Mouse (Mus musculus): Measurements from ENCODE around the gene Grin2a. TPM values are rescaled to one million over a fixed set of nuclear protein-coding genes. Genes with fewer than 3 reads are reported as not detected.
"Not testable (repeated sequence)": the region's sequence is repeated elsewhere in the genome, so short reads cannot be mapped to it uniquely, and the experiment has no call there.

Grin2a gene
- polyA plus RNA-seq, 1 experiment from 2014 or later = 1.3 TPM

- no peaks in the 10 kb centered on the region for H3K36me3 ChIP-seq (ENCODE audit: poor library complexity, severe bottlenecking)
- 74% methylated on average over 3 of the region's 3 CpGs for WGBS
- H3K27me3 ChIP-seq = no peaks in the 10 kb centered on the region
- H3K4me2 ChIP-seq = no peak overlapping the region
- no peaks in the 10 kb centered on the region for H3K4me1 ChIP-seq
- H3K27ac ChIP-seq = no peak overlapping the region
- no peaks in the 10 kb centered on the region for H3K9me3 ChIP-seq (replicated peaks)
- ATAC-seq = no peak
- no peak overlapping the region for H3K4me3 ChIP-seq
- H3K9ac ChIP-seq = no peak overlapping the region
Measured at GRCm38 (mm10) chr16:9664060-9664459, 331.3 kb downstream of the Grin2a start.

- no peaks in the 10 kb centered on the region for H3K27me3 ChIP-seq
- H3K9me3 ChIP-seq (replicated peaks) = no peaks in the 10 kb centered on the region
- H3K27ac ChIP-seq = no peak overlapping the region
- no peaks in the 10 kb centered on the region for H3K4me1 ChIP-seq
- no peaks in the 10 kb centered on the region for H3K36me3 ChIP-seq (ENCODE audit: poor library complexity, severe bottlenecking)
- no peak overlapping the region for H3K9ac ChIP-seq
- WGBS = 92% methylated on average over 2 of the region's 2 CpGs
- no peak overlapping the region for H3K4me3 ChIP-seq
- no peak for ATAC-seq
- H3K4me2 ChIP-seq = no peak overlapping the region
Measured at GRCm38 (mm10) chr16:9663508-9663907, 331.9 kb downstream of the Grin2a start.

- ATAC-seq = no peak
- 89% methylated on average over 10 of the region's 10 CpGs for WGBS
Measured at GRCm38 (mm10) chr16:9625652-9626444, 369.5 kb downstream of the Grin2a start.

GRCm38 (mm10) chr16:9624346-9624745 lies 371.0 kb downstream of the Grin2a start:
- WGBS = 91% methylated on average over 2 of the region's 2 CpGs
- H3K36me3 ChIP-seq (ENCODE audit: poor library complexity, severe bottlenecking) = no peaks in the 10 kb centered on the region
- H3K9me3 ChIP-seq (replicated peaks) = no peaks in the 10 kb centered on the region
- H3K4me1 ChIP-seq = no peaks in the 10 kb centered on the region
- no peak overlapping the region for H3K9ac ChIP-seq
- H3K4me2 ChIP-seq = no peak overlapping the region
- no peak overlapping the region for H3K27ac ChIP-seq
- ATAC-seq = no peak
- H3K4me3 ChIP-seq = no peak overlapping the region
- no peaks in the 10 kb centered on the region for H3K27me3 ChIP-seq

More at GRCm38 (mm10) chr16:9625652-9626444, 369.5 kb downstream of the Grin2a start:
- Histone ChIP-seq H3K27ac (no peak overlapping the region), H3K4me1 (no peaks in the 10 kb centered on the region), H3K4me2 (no peak overlapping the region), H3K36me3 (ENCODE audit: poor library complexity, severe bottlenecking) (no peaks in the 10 kb centered on the region), H3K27me3 (no peaks in the 10 kb centered on the region), H3K9ac (no peak overlapping the region), H3K9me3 (replicated peaks) (no peaks in the 10 kb centered on the region), H3K4me3 (no peak overlapping the region)

- H3K9ac ChIP-seq = no peak overlapping the region
- no peak overlapping the region for H3K27ac ChIP-seq
- no peak overlapping the region for H3K4me2 ChIP-seq
- H3K27me3 ChIP-seq = no peaks in the 10 kb centered on the region
- no peaks in the 10 kb centered on the region for H3K36me3 ChIP-seq (ENCODE audit: poor library complexity, severe bottlenecking)
- H3K4me3 ChIP-seq = no peak overlapping the region
- ATAC-seq = no peak
- H3K9me3 ChIP-seq (replicated peaks) = no peaks in the 10 kb centered on the region
- 56% methylated on average over 2 of the region's 2 CpGs for WGBS
- no peaks in the 10 kb centered on the region for H3K4me1 ChIP-seq
Measured at GRCm38 (mm10) chr16:9618206-9618605, 377.2 kb downstream of the Grin2a start.

GRCm38 (mm10) chr16:9617215-9617614 lies 378.1 kb downstream of the Grin2a start:
- Histone ChIP-seq H3K9me3 (replicated peaks) (no peaks in the 10 kb centered on the region), H3K4me2 (no peak overlapping the region), H3K4me1 (no peaks in the 10 kb centered on the region), H3K27ac (no peak overlapping the region), H3K9ac (no peak overlapping the region), H3K27me3 (no peaks in the 10 kb centered on the region), H3K4me3 (no peak overlapping the region), H3K36me3 (ENCODE audit: poor library complexity, severe bottlenecking) (no peaks in the 10 kb centered on the region)
- ATAC-seq = no peak
- WGBS = 92% methylated on average over 2 of the region's 2 CpGs

GRCm38 (mm10) chr16:9616807-9617206 lies 378.6 kb downstream of the Grin2a start:
- no peaks in the 10 kb centered on the region for H3K36me3 ChIP-seq (ENCODE audit: poor library complexity, severe bottlenecking)
- H3K27me3 ChIP-seq = no peaks in the 10 kb centered on the region
- no peak for ATAC-seq
- WGBS = 82% methylated on average over 4 of the region's 4 CpGs
- no peak overlapping the region for H3K4me3 ChIP-seq
- no peak overlapping the region for H3K9ac ChIP-seq
- no peaks in the 10 kb centered on the region for H3K9me3 ChIP-seq (replicated peaks)
- H3K27ac ChIP-seq = no peak overlapping the region
- no peaks in the 10 kb centered on the region for H3K4me1 ChIP-seq
- H3K4me2 ChIP-seq = no peak overlapping the region

- not testable (repeated sequence) for H3K9me3 ChIP-seq (replicated peaks); H3K36me3 ChIP-seq (ENCODE audit: poor library complexity, severe bottlenecking); H3K4me2 ChIP-seq; H3K4me1 ChIP-seq; H3K27me3 ChIP-seq; H3K9ac ChIP-seq; ATAC-seq; H3K27ac ChIP-seq; H3K4me3 ChIP-seq
- 91% methylated on average over 6 of the region's 6 CpGs for WGBS
Measured at GRCm38 (mm10) chr16:9612596-9612995, 382.8 kb downstream of the Grin2a start.

- Histone ChIP-seq H3K4me3 (no peak overlapping the region), H3K36me3 (ENCODE audit: poor library complexity, severe bottlenecking) (no peaks in the 10 kb centered on the region), H3K4me2 (no peak overlapping the region), H3K27me3 (no peaks in the 10 kb centered on the region), H3K9ac (no peak overlapping the region), H3K4me1 (no peaks in the 10 kb centered on the region), H3K9me3 (replicated peaks) (no peaks in the 10 kb centered on the region), H3K27ac (no peak overlapping the region)
- 81% methylated on average over 2 of the region's 2 CpGs for WGBS
- no peak for ATAC-seq
Measured at GRCm38 (mm10) chr16:9607432-9607831, 387.9 kb downstream of the Grin2a start.

GRCm38 (mm10) chr16:9603983-9604382 lies 391.4 kb downstream of the Grin2a start:
- Histone ChIP-seq H3K27ac (no peak overlapping the region), H3K4me1 (no peaks in the 10 kb centered on the region), H3K27me3 (no peaks in the 10 kb centered on the region), H3K9me3 (replicated peaks) (no peaks in the 10 kb centered on the region), H3K36me3 (ENCODE audit: poor library complexity, severe bottlenecking) (no peaks in the 10 kb centered on the region), H3K4me3 (no peak overlapping the region), H3K4me2 (no peak overlapping the region), H3K9ac (no peak overlapping the region)
- 87% methylated on average over 5 of the region's 5 CpGs for WGBS
- no peak for ATAC-seq

- ATAC-seq = no peak
- no peaks in the 10 kb centered on the region for H3K36me3 ChIP-seq (ENCODE audit: poor library complexity, severe bottlenecking)
- 95% methylated on average over 2 of the region's 2 CpGs for WGBS
- H3K27me3 ChIP-seq = no peaks in the 10 kb centered on the region
- no peak overlapping the region for H3K4me2 ChIP-seq
- H3K4me1 ChIP-seq = no peaks in the 10 kb centered on the region
- H3K9ac ChIP-seq = no peak overlapping the region
- no peaks in the 10 kb centered on the region for H3K9me3 ChIP-seq (replicated peaks)
- H3K4me3 ChIP-seq = no peak overlapping the region
- no peak overlapping the region for H3K27ac ChIP-seq
Measured at GRCm38 (mm10) chr16:9602579-9602978, 392.8 kb downstream of the Grin2a start.

GRCm38 (mm10) chr16:9589176-9589575 lies 406.2 kb downstream of the Grin2a start:
- no peak for ATAC-seq
- H3K27me3 ChIP-seq = no peaks in the 10 kb centered on the region
- H3K4me1 ChIP-seq = no peaks in the 10 kb centered on the region
- H3K4me2 ChIP-seq = no peak overlapping the region
- no peak overlapping the region for H3K27ac ChIP-seq
- WGBS = 73% methylated on average over 2 of the region's 2 CpGs
- no peaks in the 10 kb centered on the region for H3K9me3 ChIP-seq (replicated peaks)
- no peaks in the 10 kb centered on the region for H3K36me3 ChIP-seq (ENCODE audit: poor library complexity, severe bottlenecking)
- H3K9ac ChIP-seq = no peak overlapping the region
- no peak overlapping the region for H3K4me3 ChIP-seq

GRCm38 (mm10) chr16:9588431-9588830 lies 406.9 kb downstream of the Grin2a start:
- no peaks in the 10 kb centered on the region for H3K9me3 ChIP-seq (replicated peaks)
- no peak overlapping the region for H3K4me2 ChIP-seq
- no peaks in the 10 kb centered on the region for H3K27me3 ChIP-seq
- no peak overlapping the region for H3K27ac ChIP-seq
- H3K4me3 ChIP-seq = no peak overlapping the region
- ATAC-seq = no peak
- WGBS = 84% methylated on average over 3 of the region's 3 CpGs
- H3K4me1 ChIP-seq = no peaks in the 10 kb centered on the region
- no peak overlapping the region for H3K9ac ChIP-seq
- H3K36me3 ChIP-seq (ENCODE audit: poor library complexity, severe bottlenecking) = no peaks in the 10 kb centered on the region

All from forebrain, embryonic 13.5 days (tissue).